Mouse (Mus musculus): ENCODE measurements around the gene Ntf5. TPM values are rescaled to one million over a fixed set of nuclear protein-coding genes. Genes with fewer than 3 reads are reported as not detected.
A peak's percentile ranks its signal among the peaks of the same experiment; 100 is the strongest.

Gene Ntf5
- total and polyA plus RNA-seq, 3 experiments = 0.43 to 1.5 (median 0.59) TPM

- H3K9ac ChIP-seq (ENCODE audit: insufficient read depth, low read depth) = peak overlapping the region; percentile 81
- dilution Hi-C loops (cut with MboI; ENCODE audit: extremely low pct_ligation_motif_present, extremely low pct_unique_long_range_greater_than_20kb, low sequenced_read_pairs) = no loop called here
- peak; percentile 39 for TF ChIP-seq SMC3 (IDR thresholded peaks at IDR 0.05; ENCODE audit: low read depth, low read length)
- TF ChIP-seq CTCF (conservative IDR thresholded peaks at IDR 0.05 in 1 of 2, IDR thresholded peaks at IDR 0.05 in 1 of 2; ENCODE audit: low read depth in 2 of 2, low read length in 2 of 2) = peak in 1 of 2 experiments; percentile 78; a peak in 2 of 4 replicates
- no peak for TF ChIP-seq EP300 (IDR thresholded peaks at IDR 0.05; ENCODE audit: low read length)
- no peak for TF ChIP-seq PAX5 (IDR thresholded peaks at IDR 0.05; ENCODE audit: low read length)
- peak; percentile 74 for TF ChIP-seq BHLHE40 (IDR thresholded peaks at IDR 0.05; ENCODE audit: low read depth, low read length)
- TF ChIP-seq USF2 (conservative IDR thresholded peaks at IDR 0.05; ENCODE audit: low read depth, low read length) = no peak
- TF ChIP-seq MAZ (IDR thresholded peaks at IDR 0.05; ENCODE audit: low read depth, low read length) = peak; percentile 40; the same call in 1 of the 2 replicates
- TF ChIP-seq RAD21 (IDR thresholded peaks at IDR 0.05; ENCODE audit: low read depth, low read length) = peak; percentile 64
- peak; percentile 85 for TF ChIP-seq SIN3A (IDR thresholded peaks at IDR 0.05; ENCODE audit: low read length)
- peak; percentile 89; the same call in 1 of the 2 replicates for TF ChIP-seq MXI1 (IDR thresholded peaks at IDR 0.05; ENCODE audit: low read depth, low read length)
- TF ChIP-seq TCF12 (IDR thresholded peaks at IDR 0.05; ENCODE audit: low read depth, low read length) = peak; percentile 59; the same call in 1 of the 2 replicates
- TF ChIP-seq NRF1 (IDR thresholded peaks at IDR 0.05; ENCODE audit: low read depth, low read length) = peak; percentile 36; the same call in 1 of the 2 replicates
- TF ChIP-seq UBTF (IDR thresholded peaks at IDR 0.05; ENCODE audit: low read depth, low read length) = 0 out of 2 replicates have a peak, but pooled peaks have one; percentile 57
- TF ChIP-seq TBP (conservative IDR thresholded peaks at IDR 0.05; ENCODE audit: low read depth, low read length) = 0 out of 2 replicates have a peak, but pooled peaks have one; percentile 37
- no peak for TF ChIP-seq HCFC1 (IDR thresholded peaks at IDR 0.05; ENCODE audit: low read depth, low read length)
- TF ChIP-seq POLR2A (IDR thresholded peaks at IDR 0.05; ENCODE audit: low read depth, low read length) = peak; percentile 44; the same call in 1 of the 2 replicates
- TF ChIP-seq MAX (IDR thresholded peaks at IDR 0.05; ENCODE audit: low read length) = peak; percentile 55; the same call in 1 of the 2 replicates
- TF ChIP-seq MEF2A (IDR thresholded peaks at IDR 0.05; ENCODE audit: borderline replicate concordance, low read depth, low read length) = peak; percentile 65; the same call in 1 of the 2 replicates
- TF ChIP-seq NELFE (IDR thresholded peaks at IDR 0.05; ENCODE audit: low read depth, low read length) = 0 out of 2 replicates have a peak, but pooled peaks have one; percentile 35
- peaks cover 3% of the 10 kb centered on the region for H3K9me3 ChIP-seq (replicated peaks; ENCODE audit: low read length)
- H3K4me1 ChIP-seq (ENCODE audit: control insufficient read depth in 1 of 2, insufficient read depth in 2 of 2) = peaks cover 14 to 35% of the 10 kb centered on the region in 2 experiments
- H3K79me2 ChIP-seq (replicated peaks; ENCODE audit: control insufficient read depth, extremely low read depth, insufficient read depth, poor library complexity, severe bottlenecking) = peaks cover 30% of the 10 kb centered on the region
- DNase-seq (ENCODE audit: extremely low read depth) = peak; percentile 71
- peak overlapping the region; percentile 73 to 81 (median 77) for H3K4me3 ChIP-seq (replicated peaks in 1 of 3; ENCODE audit: low read depth in 2 of 3, low read length in 2 of 3, poor library complexity in 1 of 3)
- no peaks in the 10 kb centered on the region for H3K27me3 ChIP-seq (replicated peaks)
- in situ Hi-C loops (cut with MboI; ENCODE audit: low pct_ligation_motif_present, low pct_unique_long_range_greater_than_20kb, low sequenced_read_pairs) = loop anchor here (5.0 to 10.0 kb wide), 2 partner anchors 97 to 219 kb away; partner anchors contain the start of gene Ntn5
- H3K36me3 ChIP-seq (replicated peaks in 1 of 2; ENCODE audit: control insufficient read depth in 1 of 2, insufficient read depth in 1 of 2, low read length in 1 of 2) = peaks cover 24 to 35% of the 10 kb centered on the region in 2 experiments
- peak overlapping the region; percentile 68 for H3K27ac ChIP-seq (ENCODE audit: insufficient read depth, low read depth)
- peak overlapping the region; percentile 78 for H3K4me2 ChIP-seq (ENCODE audit: insufficient read depth, low read depth, poor library complexity, severe bottlenecking)
Observed at GRCm38 (mm10) chr7:45465549-45465948, 52.1 kb downstream of the Ntf5 start.

Data from CH12.LX (cell line).